Mouse (Mus musculus): ENCODE measurements around the gene Ddx58.

Ddx58 gene

GRCm38 (mm10) chr4:40239409-40240271, at the start of gene Ddx58:
TSS of gene Ddx58 (minus strand) at chr4:40239828.
- DNase-seq (ENCODE audit: low read depth, low spot score): no peak

DNA sequence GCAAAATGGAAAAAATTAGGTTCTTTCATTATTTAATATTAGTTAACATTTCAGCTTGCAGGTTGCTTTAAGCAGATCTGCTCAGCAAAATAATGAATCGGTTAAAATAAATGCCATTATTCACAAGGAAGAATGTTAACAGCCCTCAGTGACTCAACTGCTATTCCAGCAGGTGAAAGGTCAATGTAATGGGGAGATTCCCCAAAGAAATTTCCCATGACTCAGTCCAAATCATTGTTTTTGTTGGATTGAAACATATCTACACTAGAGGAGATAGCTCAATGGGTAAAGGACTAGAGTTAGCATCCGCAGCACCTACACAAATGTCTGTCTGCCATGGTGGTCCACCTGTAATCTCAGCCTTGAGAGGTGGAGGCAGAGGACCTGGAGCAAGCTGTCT, 49.4 kb upstream of the Ddx58 start:
- DNase-seq (ENCODE audit: low read depth, low spot score): no peak

DNA sequence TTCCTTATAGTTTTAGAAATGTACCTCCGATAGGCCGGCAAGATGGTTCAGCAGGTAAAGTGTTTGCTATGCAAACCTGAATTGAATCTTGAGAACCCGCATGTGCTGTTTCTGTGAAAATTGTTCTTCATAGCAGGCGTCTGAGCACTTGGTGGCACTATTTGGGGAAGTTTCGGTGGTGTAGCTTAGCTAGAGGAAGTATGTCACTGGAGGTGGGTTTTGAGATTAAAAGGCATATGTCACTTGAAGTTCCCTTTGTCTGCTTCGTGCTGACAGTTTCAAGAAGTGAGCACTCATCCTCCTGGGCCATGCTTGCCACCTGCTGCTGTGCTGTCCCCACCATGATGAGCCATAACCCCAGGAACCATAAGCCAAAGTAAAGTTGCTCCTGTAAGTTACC, 47.8 kb upstream of the Ddx58 start:
- no peak for DNase-seq (ENCODE audit: low read depth, low spot score)

GRCm38 (mm10) chr4:40285582-40285981, 46.0 kb upstream of the Ddx58 start:
- DNase-seq (ENCODE audit: low read depth, low spot score): peak; percentile 81

- peak; percentile 98 for DNase-seq (ENCODE audit: low read depth, low spot score)
Observed at GRCm38 (mm10) chr4:40279276-40279900, 39.8 kb upstream of the Ddx58 start, which contains the start of gene Ndufb6. TSS of gene Ndufb6 (minus strand) at chr4:40279421.

DNA sequence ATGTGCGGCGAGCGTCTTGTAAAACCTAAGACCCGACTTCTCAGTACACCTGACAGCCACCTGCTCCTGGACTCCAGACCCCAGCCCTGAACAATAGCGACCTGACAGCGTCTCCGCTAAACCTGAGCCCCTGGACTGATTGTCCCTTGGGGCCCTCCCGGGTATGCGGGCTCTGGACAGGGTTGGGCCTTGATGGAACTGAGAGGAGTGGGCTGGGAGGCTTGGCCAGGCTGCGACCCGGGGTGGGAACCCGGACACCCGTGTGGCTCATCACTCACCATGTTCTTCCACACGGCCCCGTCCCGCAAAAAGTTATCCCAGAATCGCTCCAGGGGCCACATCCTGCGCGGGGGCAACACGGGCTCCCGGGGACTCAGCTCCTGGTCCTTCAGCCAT, 39.2 kb upstream of the Ddx58 start:
- DNase-seq (ENCODE audit: low read depth, low spot score): no peak

- peak; percentile 99 for DNase-seq (ENCODE audit: low read depth, low spot score)
Observed at GRCm38 (mm10) chr4:40269430-40270032, 29.9 kb upstream of the Ddx58 start, which contains the start of the genes Smim27 and Topors. TSS of gene Smim27 (plus strand) at chr4:40269579. TSS of gene Topors (minus strand) at chr4:40269850.

DNA sequence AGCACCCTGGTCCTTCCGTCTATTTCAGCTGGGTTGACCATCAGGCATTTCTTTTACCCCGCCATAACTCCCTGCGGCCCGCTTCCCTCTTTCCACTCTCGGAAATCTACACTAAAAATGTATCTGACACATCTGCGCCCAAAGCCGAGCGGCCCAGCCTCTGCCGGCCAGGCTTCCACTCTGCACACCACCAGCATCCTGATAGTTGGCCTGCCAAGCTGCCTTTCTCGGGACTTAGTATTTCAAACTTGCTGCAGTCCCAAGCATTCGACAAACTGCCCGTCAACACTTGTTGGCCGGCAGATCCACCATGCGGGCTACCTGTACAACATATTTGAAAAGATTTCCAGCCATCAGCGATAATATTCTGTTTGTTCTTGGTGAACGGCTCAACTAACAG, 29.2 kb upstream of the Ddx58 start:
- DNase-seq (ENCODE audit: low read depth, low spot score): peak; percentile 54

GRCm38 (mm10) chr4:40268204-40268813, 28.7 kb upstream of the Ddx58 start:
- DNase-seq (ENCODE audit: low read depth, low spot score): peak; percentile 94

- peak; percentile 50 for DNase-seq (ENCODE audit: low read depth, low spot score)
Observed at GRCm38 (mm10) chr4:40267681-40268080, 28.1 kb upstream of the Ddx58 start.

GRCm38 (mm10) chr4:40264321-40264720, 24.7 kb upstream of the Ddx58 start:
- DNase-seq (ENCODE audit: low read depth, low spot score): no peak

DNA sequence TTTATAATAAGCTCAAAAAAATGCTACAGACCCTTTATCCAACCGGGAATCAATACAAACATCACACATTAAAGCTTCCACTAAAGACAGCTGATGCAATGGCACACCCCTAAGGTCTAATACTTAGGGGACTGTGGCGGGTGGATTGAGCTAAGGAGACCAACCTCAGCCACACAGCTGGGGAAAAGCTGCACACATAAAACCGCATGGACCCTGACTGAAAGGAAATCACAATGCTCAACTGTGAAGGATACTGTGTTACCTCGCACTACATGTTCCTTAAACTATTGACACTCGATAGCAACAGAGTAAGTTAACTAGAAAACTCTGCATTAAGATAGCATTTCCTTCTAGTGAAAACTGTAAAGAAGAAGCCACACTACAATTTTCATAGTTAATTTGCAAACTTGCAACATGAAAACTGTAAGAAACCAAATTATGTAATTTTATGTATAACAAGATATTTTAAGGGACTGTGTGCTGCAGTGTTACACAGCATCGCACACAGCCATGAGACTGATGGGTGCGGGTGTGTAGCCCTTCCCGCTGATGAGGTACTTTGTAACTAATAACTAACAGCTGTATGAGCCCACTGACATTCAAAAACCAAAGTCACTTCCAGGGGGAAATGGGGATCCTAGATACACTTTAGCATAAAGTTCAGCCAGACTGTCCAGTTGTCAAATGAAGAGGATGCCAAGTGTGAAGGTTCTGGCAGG, 14.9 kb upstream of the Ddx58 start:
- DNase-seq (ENCODE audit: low read depth, low spot score): no peak

- DNase-seq (ENCODE audit: low read depth, low spot score): no peak
Observed at GRCm38 (mm10) chr4:40253766-40254165, 14.1 kb upstream of the Ddx58 start.

DNA sequence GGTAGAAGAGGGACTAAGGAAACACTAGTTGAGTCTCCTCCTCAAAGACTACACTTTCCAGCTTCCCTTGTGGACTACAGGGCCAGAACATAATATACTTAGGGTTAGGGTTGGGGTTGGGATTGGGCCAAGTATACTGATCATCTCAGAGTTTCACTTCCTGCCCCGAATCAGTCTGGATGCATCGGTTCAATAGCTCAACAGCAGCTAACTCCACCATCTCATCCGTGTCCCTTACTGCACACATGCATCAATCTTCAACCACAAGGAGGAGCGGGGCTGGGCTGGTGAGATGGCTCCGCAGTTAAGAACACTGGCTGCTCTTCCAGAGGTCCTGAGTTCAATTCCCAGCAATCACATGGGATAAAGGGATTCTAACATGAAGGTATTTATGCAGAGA, 11.4 kb upstream of the Ddx58 start:
- DNase-seq (ENCODE audit: low read depth, low spot score): no peak

GRCm38 (mm10) chr4:40244035-40244434, 4.4 kb upstream of the Ddx58 start:
- peak; percentile 47 for DNase-seq (ENCODE audit: low read depth, low spot score)

- DNase-seq (ENCODE audit: low read depth, low spot score): no peak
Observed at GRCm38 (mm10) chr4:40243006-40243405, 3.4 kb upstream of the Ddx58 start.

DNA sequence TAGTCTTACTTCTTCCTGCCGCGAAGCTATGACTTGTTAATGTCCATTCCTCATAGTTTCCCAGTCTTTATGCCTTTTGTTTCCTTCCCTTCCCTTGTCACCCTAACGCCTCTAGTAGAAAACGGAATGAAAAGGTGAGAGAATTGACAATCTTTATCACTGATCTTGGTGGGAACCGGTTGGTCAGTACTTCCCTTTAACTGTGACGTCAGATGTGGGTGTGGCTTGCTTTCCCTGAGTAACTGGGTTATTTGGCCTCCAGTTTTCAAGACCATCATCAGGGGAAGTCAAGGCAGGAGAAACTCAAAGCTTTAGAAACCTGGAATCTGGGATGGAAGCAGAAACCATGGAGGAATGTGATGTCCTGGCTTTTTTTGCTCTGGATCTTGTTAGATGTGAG, 2.3 kb upstream of the Ddx58 start:
- DNase-seq (ENCODE audit: low read depth, low spot score): peak; percentile 63

DNA sequence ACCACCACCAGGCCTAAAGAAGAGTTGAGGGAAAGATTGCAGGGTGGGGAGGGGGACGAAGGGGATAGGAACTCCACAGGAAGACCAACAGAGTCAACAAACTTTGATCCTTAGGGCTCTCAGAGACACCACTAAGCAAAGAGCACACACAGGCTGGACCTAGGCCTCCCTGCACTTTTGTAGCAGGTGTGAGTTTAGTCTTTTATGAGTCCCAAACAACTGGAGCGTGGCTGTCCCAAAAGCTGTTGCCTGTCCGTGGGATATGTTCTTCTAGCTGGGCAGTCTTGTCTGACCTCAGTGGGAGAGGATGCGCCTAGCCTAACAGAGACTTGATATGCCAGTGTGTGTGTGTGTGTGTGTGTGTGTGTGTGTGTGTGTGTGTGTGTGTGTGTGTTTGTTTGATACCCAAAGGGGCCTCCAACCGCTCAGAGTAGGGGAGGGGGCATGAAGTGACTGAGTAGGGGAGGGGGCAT, 680 bp upstream of the Ddx58 start:
- DNase-seq (ENCODE audit: low read depth, low spot score): no peak

- peak; percentile 90 for DNase-seq (ENCODE audit: low read depth, low spot score)
Observed at GRCm38 (mm10) chr4:40238483-40239408, 882 bp downstream of the Ddx58 start.

- DNase-seq (ENCODE audit: low read depth, low spot score): peak; percentile 31
Observed at GRCm38 (mm10) chr4:40236829-40237228, 2.8 kb downstream of the Ddx58 start.

All from R1 (cell line).